Mouse (Mus musculus) heart, postnatal 0 days (tissue): ENCODE data around the gene Marcks. TPM values are rescaled to one million over a fixed set of nuclear protein-coding genes. Genes with fewer than 3 reads are reported as not detected.

Source experiments
- ATAC-seq: fragments of 200-750 bp; cut with Nextera tagmentation; 2 replicates; pipeline ENCODE4 v1.8.0; 2017; ENCODE audit warnings: low read depth, moderate number of reproducible peaks, moderate library complexity; ENCODE audit not compliant: insufficient read depth
- DNase-seq: peaks from one replicate; pipeline ENCODE4 v3.0.0-alpha.2; 2016; ENCODE audit warnings: low spot score
- H3K27ac ChIP-seq: fragments of 300-500 bp; sonication (generic); 2 replicates; pipeline ENCODE4 v1.5.1; 2014; ENCODE audit warnings: low read depth, mild to moderate bottlenecking
- H3K27me3 ChIP-seq: fragments of 300-500 bp; sonication (generic); 2 replicates; pipeline ENCODE4 v1.6.1; 2014; ENCODE audit warnings: low read length, mixed read lengths; ENCODE audit not compliant: control insufficient read depth, insufficient read depth
- H3K36me3 ChIP-seq: fragments of 300-500 bp; sonication (generic); replicated peaks from 2 replicates; pipeline ENCODE4 v1.6.1; 2014; ENCODE audit warnings: low read length, mixed read lengths; ENCODE audit not compliant: control insufficient read depth, insufficient read depth
- H3K4me1 ChIP-seq: fragments of 300-500 bp; sonication (generic); 2 replicates; pipeline ENCODE4 v1.6.1; 2014; ENCODE audit warnings: antibody characterized with exemption; ENCODE audit not compliant: control insufficient read depth, insufficient read depth
- H3K4me2 ChIP-seq: fragments of 300-500 bp; sonication (generic); 2 replicates; pipeline ENCODE4 v1.6.1; 2014; ENCODE audit warnings: low read depth, mild to moderate bottlenecking, low read length, moderate library complexity
- H3K4me3 ChIP-seq: fragments of 300-500 bp; sonication (generic); 2 replicates; pipeline ENCODE4 v1.5.1; 2014; ENCODE audit warnings: low read depth, low read length
- H3K9ac ChIP-seq: fragments of 300-500 bp; sonication (generic); replicated peaks from 2 replicates; pipeline ENCODE4 v1.6.1; 2014; ENCODE audit warnings: low read depth, low read length, mixed read lengths
- H3K9me3 ChIP-seq: fragments of 300-500 bp; sonication (generic); replicated peaks from 2 replicates; pipeline ENCODE4 v1.6.1; 2016; ENCODE audit warnings: low read length; ENCODE audit not compliant: control insufficient read depth
- CTCF ChIP-seq: IDR thresholded peaks from 2 replicates; pipeline ENCODE4 v1.5.1; 2016; ENCODE audit warnings: antibody characterized with exemption, control low read depth, low read depth
- EP300 ChIP-seq: IDR thresholded peaks from 2 replicates; pipeline ENCODE4 v1.6.1; 2016; ENCODE audit warnings: antibody characterized with exemption, low read depth
- WGBS: fragments of 180-500 bp; shearing (Covaris S2); extraction: QIAGEN DNeasy Blood & Tissue Kit; methylation state at CpG from one replicate; pipeline ENCODE4 v1.1.7; 2014; 5-methylcytosine and 5-hydroxymethylcytosine counted together
- polyA plus RNA-seq: library from polyadenylated mRNA; unstranded; fragments of >200 nt; fragmentation: Nextera tagmentation; extraction: Ambion mirVana; gene quantifications from 2 replicates; pipeline ENCODE4 v1.2.1, GENCODE M21; 2015
- total RNA-seq: library from RNA; depleted of rRNA; stranded (reverse); fragments of >200 nt; gene quantifications from 2 replicates; pipeline ENCODE4 v1.2.3, GENCODE M21; 2014; ENCODE audit warnings: low replicate concordance

The Marcks gene
- total and polyA plus RNA-seq, 2 experiments from 2014 or later = 38.3 to 56.9 TPM

- WGBS = 78% methylated on average over 4 of the region's 4 CpGs
- Histone ChIP-seq H3K27me3 (no peaks in the 10 kb centered on the region), H3K4me3 (peak overlapping the region; percentile 17; the same call in 1 of the 2 replicates), H3K4me2 (peak overlapping the region; percentile 18; the same call in 1 of the 2 replicates), H3K27ac (no peak overlapping the region), H3K9ac (no peak overlapping the region), H3K9me3 (no peaks in the 10 kb centered on the region), H3K36me3 (0 out of 2 replicates have a peak, but pooled peaks cover 4% of the 10 kb centered on the region), H3K4me1 (peaks cover 4% of the 10 kb centered on the region; the same call in 1 of the 2 replicates)
- DNase-seq (no peak), ATAC-seq (no peak)
- TF ChIP-seq EP300 = no peak
- TF ChIP-seq CTCF = no peak
Observed at GRCm38 (mm10) chr10:37133876-37134708, 4.6 kb downstream of the Marcks start.

- H3K4me3 ChIP-seq = no peak overlapping the region
- peaks cover 4% of the 10 kb centered on the region; the same call in 1 of the 2 replicates for H3K4me1 ChIP-seq
- H3K27me3 ChIP-seq = no peaks in the 10 kb centered on the region
- ATAC-seq = no peak
- H3K27ac ChIP-seq = no peak overlapping the region
- no peak for TF ChIP-seq EP300
- no peak for TF ChIP-seq CTCF
- no peaks in the 10 kb centered on the region for H3K9me3 ChIP-seq
- H3K9ac ChIP-seq = no peak overlapping the region
- no peak for DNase-seq
- 92% methylated on average over 4 of the region's 4 CpGs for WGBS
- H3K4me2 ChIP-seq = no peak overlapping the region
- H3K36me3 ChIP-seq = 0 out of 2 replicates have a peak, but pooled peaks cover 4% of the 10 kb centered on the region
Observed at GRCm38 (mm10) chr10:37132671-37133070, 6.0 kb downstream of the Marcks start.

GRCm38 (mm10) chr10:37129652-37130051, 9.1 kb downstream of the Marcks start:
- Histone ChIP-seq H3K9me3 (no peaks in the 10 kb centered on the region), H3K4me2 (no peak overlapping the region), H3K27me3 (no peaks in the 10 kb centered on the region), H3K4me3 (no peak overlapping the region), H3K9ac (no peak overlapping the region), H3K36me3 (no peaks in the 10 kb centered on the region), H3K27ac (no peak overlapping the region), H3K4me1 (peaks cover 4% of the 10 kb centered on the region; the same call in 1 of the 2 replicates)
- no peak for DNase-seq
- 89% methylated on average over 3 of the region's 3 CpGs for WGBS
- no peak for ATAC-seq
- no peak for TF ChIP-seq CTCF
- no peak for TF ChIP-seq EP300

GRCm38 (mm10) chr10:37115329-37115728, 23.4 kb downstream of the Marcks start:
- H3K27me3 ChIP-seq = no peaks in the 10 kb centered on the region
- H3K4me1 ChIP-seq = no peaks in the 10 kb centered on the region
- no peak overlapping the region for H3K27ac ChIP-seq
- no peak for DNase-seq
- H3K4me3 ChIP-seq = no peak overlapping the region
- WGBS = 65% methylated on average over 2 of the region's 2 CpGs
- H3K9ac ChIP-seq = no peak overlapping the region
- no peak for ATAC-seq
- no peaks in the 10 kb centered on the region for H3K36me3 ChIP-seq
- TF ChIP-seq EP300 (no peak), CTCF (no peak)
- no peak overlapping the region for H3K4me2 ChIP-seq
- no peaks in the 10 kb centered on the region for H3K9me3 ChIP-seq

GRCm38 (mm10) chr10:37112812-37113211, 25.9 kb downstream of the Marcks start:
- H3K36me3 ChIP-seq = no peaks in the 10 kb centered on the region
- 75% methylated on average over 4 of the region's 4 CpGs for WGBS

More at GRCm38 (mm10) chr10:37112812-37113211, 25.9 kb downstream of the Marcks start:
- Histone ChIP-seq H3K4me1 (no peaks in the 10 kb centered on the region), H3K9me3 (no peaks in the 10 kb centered on the region), H3K9ac (no peak overlapping the region), H3K27me3 (no peaks in the 10 kb centered on the region), H3K4me2 (no peak overlapping the region), H3K4me3 (no peak overlapping the region), H3K27ac (no peak overlapping the region)
- DNase-seq (no peak), ATAC-seq (no peak)
- TF ChIP-seq EP300 (no peak), CTCF (no peak)
